Mouse (Mus musculus) erythroid progenitor cell, adult 5-6 weeks (primary cell): ENCODE results near the gene Nrp2. TPM values are rescaled to one million over a fixed set of nuclear protein-coding genes. Genes with fewer than 3 reads are reported as not detected.

Experiments
- ATAC-seq: replicated peaks from 2 replicates; pipeline ENCODE4 v1.8.0; 2016; ENCODE audit warnings: moderate number of reproducible peaks, mild to moderate bottlenecking, moderate TSS enrichment, inconsistent platforms; ENCODE audit not compliant: poor library complexity, low FRiP score, severe bottlenecking
- total RNA-seq, 2 experiments: library from RNA; stranded (forward) in 1 of 2; stranded (reverse) in 1 of 2; fragments of 150-400 nt in 1 of 2; fragments of 186-747, 209-891 nt in 1 of 2; gene quantifications; 2 replicates each; pipeline versions ENCODE4 v1.2.3 to v1.2.4; 2015 to 2017; ENCODE audit warnings: low replicate concordance in 2 of 2

The Nrp2 gene
- total RNA-seq, 2 experiments from 2014 or later = 1.7 to 2.7 TPM

DNA sequence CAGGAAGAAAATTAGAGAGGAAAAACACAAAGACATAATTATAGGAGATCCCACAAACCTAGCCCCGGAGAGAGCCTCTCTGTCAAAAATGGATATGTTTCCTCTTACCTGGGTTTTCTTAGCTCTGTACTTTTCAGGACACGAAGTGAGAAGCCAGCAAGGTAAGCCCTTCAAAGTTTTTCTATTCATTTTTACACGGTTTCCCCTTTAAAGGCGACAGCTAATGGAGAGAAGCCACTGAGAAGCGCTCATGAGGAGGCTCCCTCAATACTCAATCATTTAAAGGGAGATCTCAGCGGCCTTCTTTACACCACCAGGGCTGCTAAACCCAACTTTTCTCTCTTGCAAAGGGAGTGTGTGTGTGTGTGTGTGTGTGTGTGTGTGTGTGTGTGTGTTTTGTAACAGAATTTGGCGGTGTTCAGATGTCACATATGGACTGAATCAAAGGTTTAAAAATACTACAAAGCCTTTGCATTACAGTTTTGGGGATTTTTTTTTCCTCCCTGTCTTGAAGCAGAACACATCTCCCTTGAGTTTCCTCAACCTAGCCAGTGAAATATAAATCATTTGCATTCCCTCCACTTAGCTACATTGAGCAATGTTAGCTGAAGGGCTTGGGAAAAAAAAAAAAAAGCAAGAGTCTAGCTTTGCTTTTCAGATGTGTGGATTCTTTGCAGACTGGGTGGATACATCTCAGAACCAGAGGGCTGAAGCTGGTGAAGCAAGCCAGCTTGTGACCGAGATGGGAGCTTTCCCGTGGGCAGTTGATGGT lies 1.2 kb downstream of the Nrp2 start:
- no peak for ATAC-seq

DNA sequence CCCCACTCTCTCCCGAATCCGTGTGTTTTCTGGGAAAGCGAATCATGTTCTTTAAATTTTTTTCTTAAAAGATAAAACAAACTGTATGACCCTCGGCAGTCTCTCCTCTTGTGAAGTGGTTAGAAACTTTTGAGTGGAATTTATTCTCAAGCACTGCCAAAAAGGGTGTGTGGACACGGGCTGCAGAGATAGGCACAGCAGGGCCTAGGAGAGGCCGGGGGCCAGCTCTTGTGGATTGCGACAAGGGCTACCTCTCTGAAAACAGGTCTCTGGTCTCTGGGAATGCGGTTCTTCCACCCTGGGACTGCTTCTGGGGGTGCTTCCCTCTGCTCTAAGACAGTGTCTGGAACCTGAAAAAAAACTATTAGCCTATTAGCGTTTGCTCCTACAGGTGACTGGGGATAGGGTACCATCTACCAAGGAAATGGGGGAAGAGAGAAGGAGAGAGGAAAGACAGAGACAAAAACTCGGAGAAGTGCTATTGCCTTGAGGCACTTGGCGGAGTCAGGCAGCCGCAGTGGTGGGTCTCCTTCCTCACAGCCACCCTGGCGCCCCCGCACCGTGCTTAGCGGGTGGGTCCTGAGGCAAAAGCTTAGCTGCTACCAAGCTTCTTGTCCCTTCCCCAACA lies 1.9 kb downstream of the Nrp2 start:
- no peak for ATAC-seq

- ATAC-seq = no peak
These were observed 2.5 kb downstream of the Nrp2 start for GRCm38 (mm10) chr1:62705517-62705981.

DNA sequence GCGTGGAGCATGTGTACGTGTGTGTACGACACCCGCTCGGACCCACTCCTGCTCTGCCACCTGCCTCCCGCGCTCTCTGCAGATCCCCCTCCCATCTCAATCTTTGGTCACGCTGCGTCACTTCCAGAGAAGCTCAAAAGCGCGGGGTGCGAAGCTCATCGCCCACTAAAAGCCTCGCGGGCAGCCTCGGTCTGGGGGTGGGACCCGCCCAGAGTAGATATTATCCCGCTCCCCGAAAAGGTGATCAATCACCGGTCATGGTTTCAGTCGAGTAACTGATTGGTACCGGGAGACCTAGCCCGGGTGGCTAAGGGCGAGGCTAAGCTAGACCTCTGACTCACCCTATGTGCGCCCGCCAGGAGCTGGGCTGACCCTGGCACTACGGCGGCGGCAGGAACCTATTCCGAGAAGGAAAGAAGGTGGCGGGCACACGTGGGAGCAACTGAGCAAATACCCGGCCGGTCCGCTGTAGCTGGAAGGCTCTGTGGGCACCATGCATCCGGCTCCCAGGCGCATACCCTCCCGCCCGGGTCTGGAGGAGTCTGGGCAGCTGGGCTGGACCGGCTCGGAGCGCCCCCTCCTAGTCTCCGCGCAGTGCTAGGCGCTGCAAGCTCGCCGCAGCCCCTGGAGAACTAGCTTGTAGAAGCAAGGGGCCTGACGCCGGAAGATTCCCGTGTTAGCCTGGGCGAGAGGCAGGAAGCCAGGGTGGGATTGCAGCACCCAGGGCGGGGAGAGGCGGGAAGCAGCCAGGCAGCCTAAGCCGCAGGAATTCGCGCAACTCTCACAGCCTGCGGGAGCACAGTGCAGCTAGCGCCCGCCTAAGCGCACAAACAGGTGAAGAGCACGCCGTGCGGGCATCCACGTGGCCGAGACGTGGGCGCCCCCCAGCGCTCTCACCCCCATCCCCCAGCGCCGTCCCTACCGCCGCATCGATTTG lies 3.3 kb downstream of the Nrp2 start:
- ATAC-seq = no peak

DNA sequence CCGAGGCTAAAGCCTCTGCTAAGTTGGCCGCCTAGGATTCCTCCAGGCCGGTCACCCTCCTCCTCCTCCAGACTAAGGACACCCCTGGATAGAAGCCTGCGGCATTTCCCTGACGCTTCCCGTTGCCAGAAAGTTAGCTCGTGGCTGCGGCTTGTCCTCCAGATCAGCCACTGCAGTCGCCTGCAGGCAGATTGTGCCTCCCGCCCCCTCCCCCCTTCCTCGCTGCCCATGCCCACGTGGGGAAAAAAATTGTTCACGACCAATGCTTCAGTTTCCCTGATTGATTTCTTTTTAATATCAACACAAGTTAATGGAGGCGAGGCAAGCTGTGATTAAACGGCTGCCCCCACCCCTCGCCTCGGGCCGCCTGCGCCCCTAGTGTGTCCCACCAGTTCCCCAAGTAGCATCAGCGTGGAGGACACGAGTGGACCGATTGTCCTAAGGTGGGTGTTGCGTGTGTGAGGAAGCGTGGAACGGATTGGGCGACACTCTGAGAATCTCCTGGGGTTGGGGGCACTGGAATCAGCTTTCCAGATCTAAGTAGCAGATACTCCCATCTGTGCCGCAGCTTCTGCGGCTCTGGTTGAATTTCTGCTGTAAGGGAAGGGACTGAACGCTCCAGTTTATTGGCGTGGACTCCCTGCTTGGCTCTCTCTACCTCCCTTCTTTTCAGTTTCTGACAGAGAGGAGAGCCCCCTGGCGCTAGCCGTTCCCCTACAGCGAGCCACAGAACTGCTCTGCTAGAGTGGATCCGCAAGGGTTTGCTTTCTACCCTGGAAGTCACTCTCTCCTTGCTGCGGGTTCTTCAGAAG lies 4.2 kb downstream of the Nrp2 start:
- no peak for ATAC-seq

GRCm38 (mm10) chr1:62707913-62708860 lies 5.1 kb downstream of the Nrp2 start:
- no peak for ATAC-seq

GRCm38 (mm10) chr1:62709770-62710335 lies 6.8 kb downstream of the Nrp2 start:
- ATAC-seq = no peak

GRCm38 (mm10) chr1:62713021-62713676 lies 10.1 kb downstream of the Nrp2 start:
- no peak for ATAC-seq

DNA sequence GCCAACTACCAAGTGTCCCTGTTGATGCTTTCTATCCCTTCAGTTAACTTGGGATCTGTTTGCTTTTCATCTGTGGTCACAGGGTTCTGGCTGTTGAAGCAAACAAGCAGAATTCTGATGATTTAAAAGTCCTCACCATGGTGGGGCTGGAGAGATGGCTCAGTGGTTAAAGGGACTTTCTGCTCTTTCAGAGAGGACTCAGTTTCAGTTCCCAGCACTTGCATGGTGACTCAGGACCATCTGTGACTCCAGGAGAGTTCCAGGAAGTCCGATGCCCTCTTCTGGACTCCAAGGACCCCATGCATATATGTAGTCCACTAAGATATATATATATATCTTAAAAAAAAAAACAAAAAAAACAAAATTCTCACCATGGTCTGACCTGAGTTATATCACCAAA lies 11.9 kb downstream of the Nrp2 start:
- ATAC-seq = no peak

GRCm38 (mm10) chr1:62715692-62716091 lies 12.6 kb downstream of the Nrp2 start:
- ATAC-seq = no peak

GRCm38 (mm10) chr1:62716836-62717478 lies 13.9 kb downstream of the Nrp2 start:
- ATAC-seq = no peak

- no peak for ATAC-seq
These were observed 14.6 kb downstream of the Nrp2 start for GRCm38 (mm10) chr1:62717552-62718236.

- no peak for ATAC-seq
These were observed 15.1 kb downstream of the Nrp2 start for GRCm38 (mm10) chr1:62718237-62718571.

DNA sequence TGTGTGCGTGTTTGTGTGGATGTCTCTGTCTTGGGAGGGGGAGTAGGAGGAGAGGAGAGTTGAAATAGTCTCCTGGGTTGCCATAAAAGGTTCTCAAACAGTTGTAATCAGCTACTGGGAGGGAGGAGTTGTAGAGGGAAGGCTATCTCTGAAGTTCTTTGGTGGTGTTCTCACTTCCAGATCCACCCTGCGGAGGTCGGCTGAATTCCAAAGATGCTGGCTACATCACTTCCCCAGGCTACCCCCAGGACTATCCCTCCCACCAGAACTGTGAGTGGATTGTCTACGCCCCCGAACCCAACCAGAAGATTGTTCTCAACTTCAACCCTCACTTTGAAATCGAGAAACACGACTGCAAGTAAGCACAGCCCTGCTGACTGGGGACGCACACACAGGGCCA lies 15.7 kb downstream of the Nrp2 start:
- no peak for ATAC-seq

DNA sequence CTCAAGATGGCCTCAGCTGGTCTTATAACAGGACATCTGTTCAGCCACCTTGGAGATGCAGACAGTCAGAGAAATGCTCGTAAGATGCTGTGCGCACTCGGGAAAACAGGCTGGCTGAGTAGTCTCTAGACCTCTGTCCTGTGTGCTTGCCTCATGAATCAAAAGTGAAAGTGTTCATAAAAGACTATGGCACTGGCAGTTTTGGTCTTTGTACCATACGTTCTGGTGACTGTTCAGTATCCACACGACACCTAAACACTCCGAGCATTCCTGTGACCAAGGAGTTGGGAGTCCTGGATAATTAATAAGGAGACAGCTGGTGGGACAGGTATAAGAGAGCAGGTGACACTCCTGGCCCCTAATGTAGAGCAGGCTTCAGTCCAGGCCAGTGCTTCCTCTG lies 16.7 kb downstream of the Nrp2 start:
- no peak for ATAC-seq

DNA sequence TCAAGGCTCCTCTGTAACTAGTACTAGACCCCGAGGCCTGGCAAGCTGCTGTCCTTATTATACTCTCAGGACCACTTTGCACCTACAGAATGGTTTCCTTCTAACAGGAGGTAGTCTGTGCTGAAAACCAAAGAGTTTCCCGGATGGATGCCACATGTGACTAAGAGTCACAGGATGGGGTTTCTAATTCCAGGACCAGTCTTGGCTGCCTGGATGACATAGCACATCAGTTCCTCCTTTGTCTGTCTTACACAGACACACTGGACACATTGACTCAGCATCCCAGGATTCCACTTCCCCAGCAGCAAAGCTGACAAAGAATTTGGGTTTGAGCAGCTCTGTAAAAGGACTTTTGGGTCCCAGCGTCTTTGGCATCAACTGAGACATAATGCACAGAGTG lies 17.1 kb downstream of the Nrp2 start:
- no peak for ATAC-seq
